Mouse (Mus musculus) cortical plate, adult 2 months (tissue): ENCODE measurements around the gene St6galnac6.

ENCODE experiments used
- CTCF ChIP-seq: fragments of 200-500 bp; IDR thresholded peaks from 2 replicates; pipeline ENCODE4 v1.5.1; 2011; ENCODE audit warnings: mild to moderate bottlenecking, control low read depth, low read length; ENCODE audit not compliant: insufficient read depth; ENCODE audit errors: extremely low read depth
- POLR2A ChIP-seq: fragments of 200-500 bp; IDR thresholded peaks from 2 replicates; pipeline ENCODE4 v1.6.1; 2011; ENCODE audit warnings: mild to moderate bottlenecking, low read length, control low read depth; ENCODE audit not compliant: insufficient read depth; ENCODE audit errors: extremely low read depth

DNA sequence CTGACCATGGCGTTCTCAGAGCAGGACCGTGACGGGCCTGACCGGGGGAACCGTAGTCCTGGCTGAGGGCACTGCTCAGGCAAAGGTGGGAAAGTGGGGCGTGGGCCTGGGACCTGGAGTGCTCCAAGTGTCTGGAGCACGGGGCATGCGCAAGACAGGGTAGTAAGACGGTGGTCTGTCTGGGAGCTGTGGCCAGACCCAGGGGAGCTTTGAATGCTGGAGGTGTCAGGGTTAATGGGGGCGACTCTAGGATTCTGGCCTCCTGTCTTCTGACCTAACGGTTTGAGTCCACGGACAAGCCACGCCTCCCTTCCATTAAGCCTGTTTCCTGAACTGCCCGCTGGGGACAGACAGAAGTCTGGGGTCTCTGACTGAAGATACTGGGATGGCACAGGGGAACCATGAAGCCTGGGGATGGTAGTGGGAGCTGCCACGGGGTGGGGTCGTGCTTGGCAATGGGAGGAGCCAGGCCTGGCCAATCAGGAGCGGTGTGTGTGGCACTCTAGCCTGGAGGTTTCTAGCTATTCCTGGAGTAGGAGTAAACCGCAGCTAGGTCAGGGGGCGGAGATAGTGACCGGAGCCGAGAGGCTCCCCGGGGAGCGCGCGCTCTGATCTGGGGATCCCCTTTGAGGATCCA is 8.8 kb downstream of the St6galnac6 start:
- TF ChIP-seq CTCF = no peak
- TF ChIP-seq POLR2A = no peak
